Mouse (Mus musculus) liver, embryonic 18 days (tissue): Measurements from ENCODE around the gene Agbl4. TPM values are rescaled to one million over a fixed set of nuclear protein-coding genes. Genes with fewer than 3 reads are reported as not detected.

Source experiments
- polyA plus RNA-seq: library from polyadenylated mRNA; depleted of rRNA; stranded (reverse); fragments of >200 nt; gene quantifications from 2 replicates; pipeline ENCODE4 v1.2.3, GENCODE M21; 2012; rRNA removed

Agbl4 gene
- polyA plus RNA-seq, result not detected in 2 replicates

GRCm38 (mm10) chr4:110397618-110398045 lies at the start of gene Agbl4:
Agbl4 (plus strand) TSS chr4:110397661.

GRCm38 (mm10) chr4:110351178-110352000 lies 46.1 kb upstream of the Agbl4 start, which contains the start of gene Elavl4:
Elavl4 (minus strand) TSS chr4:110351909.

DNA sequence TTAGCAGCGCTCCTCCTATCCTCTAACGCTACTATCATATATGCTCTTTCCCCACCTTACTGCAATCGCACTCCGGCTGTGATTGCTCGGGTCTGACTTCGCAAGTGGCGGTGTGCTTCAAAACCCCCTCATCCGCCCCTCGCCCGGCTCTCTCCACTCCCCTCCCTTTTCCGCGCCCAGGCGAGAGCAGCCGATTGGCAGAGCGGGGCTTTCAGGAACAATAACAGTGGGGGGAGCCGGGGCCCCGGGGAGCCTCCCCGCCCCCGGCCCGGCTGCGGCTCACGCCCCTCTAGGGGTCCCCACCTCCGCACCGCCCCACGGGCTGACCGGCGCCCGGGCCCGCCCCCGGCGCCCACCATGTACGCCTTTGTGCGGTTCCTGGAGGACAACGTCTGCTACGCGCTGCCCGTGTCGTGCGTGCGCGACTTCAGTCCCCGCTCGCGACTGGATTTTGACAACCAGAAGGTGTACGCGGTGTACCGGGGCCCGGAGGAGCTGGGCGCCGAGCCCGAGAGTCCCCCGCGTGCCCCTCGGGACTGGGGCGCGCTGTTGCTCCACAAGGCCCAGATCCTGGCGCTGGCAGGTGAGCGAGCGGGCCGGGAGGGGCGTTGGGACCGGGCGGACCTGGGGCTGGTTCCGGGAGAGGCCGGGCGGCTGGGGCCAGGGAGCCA lies 1017.5 kb downstream of the Agbl4 start, which contains the start of gene Bend5:
Gene Bend5 (plus strand): TSS at position 189 of the 671 bp plus-strand sequence.

Other genes starting within 250 kb of the Agbl4 start
- gene Elavl4, start 45.8 kb upstream of the Agbl4 start, polyA plus RNA-seq, result 0.01 and 0.02 TPM in 2 replicates